Mouse (Mus musculus) gastrocnemius, adult 18-20 months (tissue): ENCODE measurements around the gene Rhag. TPM values are rescaled to one million over a fixed set of nuclear protein-coding genes. Genes with fewer than 3 reads are reported as not detected.

Source experiments
- DNase-seq: peaks from one replicate; pipeline ENCODE4 v3.0.0; 2021; ENCODE audit warnings: low spot score
- long read RNA-seq, 2 experiments: library from polyadenylated mRNA; stranded (forward); transcript quantifications; one replicate each; pipeline ENCODE4 v2.0.0; 2021
- total RNA-seq, 2 experiments: library from RNA; stranded (reverse); gene quantifications; 2 replicates each; pipeline ENCODE4 v1.2.3; 2021

Gene Rhag
- not detected for total RNA-seq
- long read RNA-seq, experiment 1, result 0 reads
- long read RNA-seq, experiment 2, result 0 reads

DNA sequence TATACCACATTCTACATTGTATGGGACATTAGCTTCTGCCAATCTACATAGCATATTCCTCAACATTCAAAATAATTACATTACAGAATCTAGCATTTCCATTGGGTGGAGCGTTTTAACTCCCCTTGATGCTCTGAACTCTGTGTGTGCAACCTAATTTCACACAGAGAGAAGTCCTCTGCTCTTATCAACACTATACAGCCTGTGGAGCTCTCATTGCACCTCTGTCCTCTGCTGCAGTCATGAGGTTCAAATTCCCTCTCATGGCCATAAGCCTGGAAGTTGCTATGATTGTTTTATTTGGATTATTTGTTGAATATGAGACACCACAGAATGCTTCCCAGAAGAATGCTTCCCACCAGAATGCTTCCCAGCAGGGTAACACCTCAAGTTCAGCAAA is at the start of gene Rhag:
Rhag (plus strand) TSS at position 193 of the 400 bp plus-strand sequence.
- no peak for DNase-seq

DNA sequence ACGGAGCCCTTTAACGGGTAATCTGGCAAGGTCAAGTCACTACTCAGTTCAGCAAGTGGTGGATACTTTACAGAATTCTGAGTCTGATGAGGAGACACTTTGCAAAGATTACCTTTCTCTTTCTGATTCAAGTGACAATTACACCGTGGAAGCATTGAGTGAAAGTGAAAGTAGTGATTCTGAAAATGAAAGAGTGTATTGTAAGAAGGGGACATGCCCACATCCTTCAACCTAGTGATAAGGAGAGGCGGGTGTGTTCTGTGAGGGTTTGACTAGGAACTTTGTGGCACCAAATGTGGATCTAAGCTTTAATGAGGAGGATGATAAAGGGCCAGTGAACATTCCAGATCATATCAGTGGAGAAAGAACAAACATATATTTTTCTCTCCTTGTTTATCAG is 47.3 kb upstream of the Rhag start:
- DNase-seq, result no peak

DNA sequence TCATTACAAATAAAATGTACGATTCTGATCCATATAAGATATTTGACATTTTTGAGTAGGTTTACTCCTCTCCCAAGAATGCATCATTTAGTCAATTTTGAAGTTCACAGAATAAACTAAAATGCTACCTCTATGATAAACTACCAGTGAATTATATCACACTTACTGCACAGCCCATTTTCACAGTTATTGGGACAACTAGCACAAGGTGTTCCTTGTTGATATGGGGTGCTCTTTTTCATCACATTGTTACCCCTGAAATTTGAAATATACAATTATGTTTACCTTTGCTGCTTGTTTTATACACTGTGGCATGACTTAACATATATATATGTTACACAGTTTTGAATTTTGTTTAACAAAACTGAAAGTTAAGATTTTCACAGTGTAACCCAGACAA is 43.8 kb upstream of the Rhag start:
- no peak for DNase-seq

DNA sequence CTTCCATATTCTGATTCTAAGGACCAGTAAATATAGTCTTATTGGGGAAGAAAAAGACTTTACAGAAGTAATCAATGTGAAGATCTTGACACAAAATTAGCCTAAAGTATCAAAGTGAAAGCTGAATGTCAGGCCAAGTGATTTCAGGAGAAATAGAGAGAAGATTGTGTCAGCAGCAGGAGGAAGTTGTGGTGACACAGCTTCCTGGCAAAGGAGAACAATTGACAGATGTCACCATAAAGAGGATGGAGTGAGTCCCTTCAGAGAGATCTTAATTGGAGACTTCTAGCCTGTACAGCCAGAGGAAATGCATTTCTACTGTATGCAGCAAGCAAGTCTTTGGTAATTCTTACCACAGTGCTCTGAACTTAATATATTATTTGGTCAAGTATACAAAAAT is 21.0 kb upstream of the Rhag start:
- DNase-seq, result no peak

DNA sequence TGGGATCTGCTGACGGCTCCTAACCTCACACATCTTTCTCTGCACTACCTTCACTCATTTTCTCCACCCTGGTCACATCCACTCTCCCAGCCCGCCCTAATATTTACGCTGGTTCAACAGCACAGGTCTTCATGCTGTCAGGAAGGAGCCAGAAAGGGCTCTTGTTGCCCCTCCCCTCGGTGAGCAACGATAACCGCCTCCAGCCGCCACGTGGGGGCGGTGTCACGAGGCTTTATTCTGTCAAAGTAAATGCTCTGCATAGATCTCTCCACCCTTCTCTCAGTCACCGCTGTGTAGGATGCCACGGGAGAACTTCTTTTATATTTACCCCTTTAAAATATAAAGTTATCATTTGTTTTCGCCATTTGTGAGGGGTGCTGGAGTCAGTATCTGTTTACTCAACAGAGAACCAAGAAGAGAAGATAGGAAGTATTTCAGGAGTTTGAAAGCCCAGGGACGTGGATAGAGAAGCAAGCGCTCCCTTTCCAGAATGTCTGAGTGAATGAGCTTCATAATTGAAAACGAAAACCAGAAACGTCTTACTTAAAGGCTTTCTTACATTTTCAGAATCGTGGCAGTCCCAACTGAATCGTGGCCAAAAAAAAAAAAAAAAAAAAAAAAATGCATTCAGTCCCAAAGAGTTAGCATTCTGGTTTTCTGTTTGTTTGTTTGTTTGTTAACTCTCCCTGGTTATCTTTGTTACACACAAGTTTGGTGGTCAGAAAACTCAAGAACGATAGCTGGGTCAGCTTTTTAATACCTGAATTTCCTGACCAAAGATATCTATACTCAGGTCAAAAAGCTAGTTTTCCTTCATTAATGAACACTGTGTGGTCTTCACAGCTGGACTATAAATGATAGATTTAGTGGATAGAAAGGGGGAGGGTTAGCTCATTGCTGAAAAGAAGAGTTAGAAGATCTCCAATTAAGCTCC is 16.7 kb upstream of the Rhag start:
- no peak for DNase-seq

DNA sequence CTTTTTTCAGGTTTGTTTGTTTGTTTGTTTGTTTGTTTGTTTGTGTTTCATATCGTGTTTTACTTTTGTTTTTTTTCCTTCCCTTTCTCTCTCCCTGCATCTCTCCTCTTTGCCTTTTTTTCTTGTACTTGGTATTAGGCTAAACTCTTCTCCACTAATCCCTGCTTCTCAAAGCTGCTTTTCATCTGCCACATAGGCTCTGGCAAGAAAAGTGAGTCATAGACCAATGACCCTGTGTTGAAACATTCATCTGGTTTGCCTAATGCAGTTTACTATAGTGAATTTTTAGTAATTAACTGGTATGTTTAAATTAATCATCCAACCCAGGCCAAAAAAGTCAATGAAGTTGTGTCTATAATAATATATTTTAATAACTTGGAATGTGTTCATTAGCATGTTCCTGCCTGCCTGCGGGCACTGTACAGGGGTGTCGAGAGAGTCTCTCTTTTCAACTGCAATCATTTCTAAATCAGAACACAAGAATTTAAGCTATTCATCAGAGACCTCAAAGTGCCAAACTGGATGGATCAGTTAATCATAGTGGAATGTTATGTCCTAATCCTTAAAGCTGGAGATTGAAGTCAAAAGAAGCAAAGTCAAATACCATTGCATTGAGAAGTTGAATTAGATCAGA is 8.1 kb upstream of the Rhag start:
- DNase-seq, result no peak

DNA sequence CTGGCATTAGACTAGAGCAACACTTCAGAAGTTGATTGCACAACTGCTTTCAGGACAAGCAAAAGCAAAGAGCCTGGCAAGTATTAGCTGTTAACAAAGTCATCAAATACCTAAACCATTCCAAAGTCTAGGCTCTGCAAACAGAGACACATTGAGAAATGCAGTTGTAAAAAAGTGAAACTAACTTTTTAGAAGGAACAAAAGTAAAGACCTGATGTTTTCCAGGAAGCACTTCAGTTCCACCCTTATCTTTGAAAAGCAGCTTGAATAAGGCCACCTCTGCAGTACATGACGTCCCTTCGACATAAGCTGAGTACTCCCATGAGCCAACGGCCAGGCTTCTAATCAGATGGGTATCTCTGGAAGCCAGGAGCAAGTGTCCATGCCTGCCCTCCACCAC is 4.4 kb upstream of the Rhag start:
- DNase-seq, result no peak

DNA sequence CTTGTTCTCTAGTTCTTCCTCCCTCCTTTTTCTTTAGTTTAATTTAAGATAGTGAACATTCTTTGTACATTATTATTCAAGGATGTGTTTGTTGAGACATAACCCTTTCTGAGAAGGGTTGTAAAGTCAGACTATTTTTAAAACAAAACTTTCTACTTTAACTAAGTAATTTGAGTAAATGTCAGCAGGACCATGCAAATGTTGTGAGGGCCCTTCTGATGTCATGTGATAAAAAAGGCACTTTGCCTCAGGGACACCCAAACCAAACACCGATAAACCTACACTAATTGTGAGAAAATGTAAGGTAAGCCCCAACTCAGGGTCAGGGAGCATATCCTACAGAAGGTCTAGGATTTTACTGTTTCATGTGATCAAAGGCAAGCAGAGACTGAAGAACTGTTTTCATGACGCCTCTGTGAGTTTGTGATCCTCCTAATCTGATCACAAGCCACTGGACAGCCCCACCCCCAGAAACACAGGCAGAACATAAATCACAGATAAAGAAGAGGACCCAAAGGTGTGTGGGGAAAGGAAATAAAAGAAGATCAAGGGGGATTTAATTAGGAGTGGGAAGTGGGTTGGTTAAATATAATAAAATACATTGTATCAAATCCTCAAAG is 3.9 kb upstream of the Rhag start, which contains the start of gene Crisp2:
Crisp2 (minus strand) TSS at position 51 of the 620 bp plus-strand sequence.
- DNase-seq, result no peak

DNA sequence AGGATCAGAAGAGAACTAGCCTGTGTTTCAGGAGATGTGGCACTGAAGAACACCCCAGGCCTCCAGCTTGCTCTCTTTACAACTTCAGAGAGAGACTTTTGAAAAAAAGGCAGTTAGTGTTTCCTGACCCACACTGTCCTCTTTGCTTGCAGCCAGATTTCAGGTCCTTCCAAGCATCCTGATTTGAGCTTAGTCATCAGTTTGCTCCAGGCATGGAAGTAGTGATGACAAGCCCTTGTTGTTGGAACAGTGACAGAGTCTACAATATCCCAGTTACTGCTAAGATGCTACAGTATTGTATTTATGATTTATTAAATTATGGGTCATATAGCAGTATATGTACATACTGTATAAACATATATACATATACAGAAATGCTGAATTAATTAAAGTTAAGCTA is 2.9 kb upstream of the Rhag start:
- no peak for DNase-seq

DNA sequence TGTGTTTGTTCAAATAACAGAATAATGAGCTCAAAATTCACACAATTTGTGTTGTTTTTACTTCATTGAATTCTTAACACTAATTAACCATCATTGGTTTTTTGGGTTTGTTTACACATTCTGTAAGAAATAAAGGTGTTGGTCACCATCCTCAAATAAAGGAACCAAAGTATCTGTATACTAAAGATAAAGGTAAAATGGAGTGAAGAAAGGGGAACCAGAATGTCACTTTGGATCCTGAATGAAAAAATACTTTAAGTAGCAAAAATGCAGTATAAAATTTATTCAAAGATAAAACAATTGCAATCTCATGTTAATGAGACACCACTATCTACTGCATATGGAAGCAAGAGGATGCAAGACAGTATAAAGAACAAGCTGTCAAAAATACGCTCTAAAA is 634 bp downstream of the Rhag start:
- no peak for DNase-seq

DNA sequence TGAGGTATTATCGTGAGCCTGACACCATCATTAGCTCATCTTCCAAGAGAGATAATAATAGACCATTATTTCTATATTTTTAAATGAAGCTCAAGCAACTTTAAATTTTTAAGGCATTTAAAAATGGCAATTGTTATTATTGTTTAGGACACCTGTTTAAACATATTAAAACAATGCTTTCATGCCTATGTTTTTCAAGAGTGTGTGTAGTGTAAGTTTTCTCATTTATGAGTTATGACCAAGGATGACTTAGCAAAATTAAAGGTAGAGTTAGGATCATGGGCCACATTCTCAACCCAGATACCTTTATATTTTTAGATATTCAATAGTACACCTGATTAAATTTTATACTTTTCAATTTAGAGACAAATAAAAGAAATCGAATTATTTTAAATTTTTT is 1.3 kb downstream of the Rhag start:
- DNase-seq, result no peak

DNA sequence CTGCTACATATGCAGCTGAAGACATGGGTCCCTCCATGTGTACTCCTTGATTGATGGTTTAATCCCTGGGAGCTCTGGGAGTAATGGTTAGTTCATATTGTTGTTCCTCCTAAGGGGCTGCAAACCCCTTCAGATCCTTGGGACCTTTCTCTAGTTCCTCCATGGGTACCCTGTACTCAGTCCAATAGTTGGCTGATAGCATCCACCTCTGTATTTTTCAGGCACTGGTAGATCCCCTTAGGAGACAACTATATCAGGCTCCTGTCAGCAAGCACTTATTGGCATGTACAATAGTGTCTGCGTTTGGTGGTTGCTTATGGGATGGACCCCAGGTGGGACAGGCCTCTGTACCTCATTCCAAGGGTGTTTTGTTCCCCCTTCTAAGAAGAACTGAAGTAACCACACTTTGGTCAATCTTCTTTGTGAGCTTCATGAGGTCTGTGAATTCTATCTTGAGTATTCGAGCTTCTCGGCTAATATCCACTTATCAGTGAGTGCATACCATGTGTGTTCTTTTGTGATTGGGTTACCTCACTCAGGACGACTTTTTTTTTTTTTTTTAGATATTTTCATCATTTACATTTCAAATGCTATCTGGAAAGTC is 6.5 kb downstream of the Rhag start:
- DNase-seq, result no peak

DNA sequence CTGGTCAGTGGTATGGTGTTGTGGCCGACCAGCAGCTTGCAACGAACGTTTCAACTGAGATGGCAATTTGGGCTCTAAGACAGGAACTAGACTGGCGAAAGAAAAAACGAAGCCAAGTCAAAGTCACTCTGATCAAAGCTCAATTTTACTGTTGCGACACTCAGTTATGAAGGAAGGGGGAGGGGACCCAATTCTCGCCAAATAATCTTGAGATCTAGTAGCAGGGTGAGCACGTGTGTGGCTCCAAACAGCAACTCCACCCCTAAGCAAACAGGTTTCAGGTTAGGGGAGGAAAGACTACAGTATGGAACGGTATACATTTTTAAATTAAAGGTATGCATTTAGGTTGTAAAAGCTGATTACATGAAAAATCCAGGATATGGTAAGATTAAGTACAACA is 10.6 kb downstream of the Rhag start:
- no peak for DNase-seq

DNA sequence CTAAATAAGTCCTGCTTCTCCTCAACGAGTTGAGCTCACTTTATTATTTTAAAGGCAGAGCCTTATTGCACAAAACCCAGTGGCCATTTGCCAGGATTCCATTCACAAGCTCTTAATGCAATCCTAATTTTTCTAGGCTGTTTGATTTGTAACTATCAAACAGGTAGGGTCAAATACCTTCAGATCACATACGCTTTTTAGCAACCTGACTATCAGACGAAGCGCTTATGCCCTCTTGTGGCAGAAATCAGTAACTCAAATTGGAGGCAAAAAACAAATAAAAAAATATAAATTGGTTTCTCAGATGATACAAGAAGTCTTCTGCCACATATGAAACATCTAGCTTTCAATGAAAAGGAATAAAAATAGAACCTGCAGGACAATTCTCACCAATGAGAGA is 12.9 kb downstream of the Rhag start:
- DNase-seq, result no peak

DNA sequence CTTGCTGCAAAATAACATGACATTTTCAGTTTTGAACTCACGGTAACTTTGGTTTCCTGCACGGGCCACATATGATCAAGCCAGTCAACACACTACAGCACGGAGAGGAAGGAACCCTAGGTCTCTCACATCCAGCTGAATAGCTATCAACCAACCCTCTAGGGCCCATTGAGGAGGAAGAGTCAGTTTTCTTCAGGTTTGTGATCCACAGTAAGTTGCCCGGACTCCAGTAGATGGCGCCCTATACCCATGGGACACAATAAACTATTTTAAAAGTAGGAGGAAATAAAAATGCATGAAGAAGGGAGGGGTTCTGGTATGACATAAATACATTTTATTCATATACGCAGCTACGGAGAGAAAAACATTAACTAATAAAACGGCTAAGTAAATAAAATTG is 13.6 kb downstream of the Rhag start:
- peak; percentile 9 for DNase-seq

DNA sequence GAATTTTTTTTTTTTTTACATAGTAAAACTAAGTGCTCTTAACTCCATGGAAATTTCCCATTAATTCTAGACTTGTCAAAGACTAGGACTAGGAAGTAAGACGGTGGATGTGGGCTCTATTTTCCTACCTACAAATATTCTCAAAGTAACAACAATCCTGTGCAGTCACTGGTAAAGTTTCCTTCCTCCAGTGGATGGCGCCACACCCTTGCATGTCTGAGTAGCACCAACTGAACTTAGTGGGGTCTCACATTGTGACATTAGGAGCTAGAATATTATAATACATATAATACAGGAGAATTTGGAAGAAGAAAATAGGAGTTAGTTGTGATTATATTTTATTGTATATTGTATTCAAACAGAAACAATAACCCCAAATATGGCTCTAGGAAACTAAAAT is 20.9 kb downstream of the Rhag start:
- no peak for DNase-seq

DNA sequence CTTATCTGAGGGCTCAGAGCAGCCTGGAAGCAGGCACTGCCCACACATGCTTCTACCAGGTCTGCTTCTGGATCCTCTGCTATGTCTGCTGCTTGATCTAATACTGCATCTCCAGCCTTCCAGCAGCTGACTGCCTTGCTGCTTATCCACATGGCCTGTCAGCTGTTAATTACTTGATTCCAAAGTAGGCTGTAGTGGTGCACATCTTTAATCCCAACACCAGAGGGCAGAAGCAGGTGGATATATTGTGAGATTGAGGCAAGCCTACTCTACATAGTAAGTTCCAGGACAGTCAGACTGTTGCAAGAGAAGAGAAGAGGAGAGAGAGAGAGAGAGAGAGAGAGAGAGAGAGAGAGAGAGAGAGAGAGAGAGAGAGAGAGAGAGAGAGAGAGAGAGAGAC is 26.4 kb downstream of the Rhag start:
- DNase-seq, result peak; percentile 4

DNA sequence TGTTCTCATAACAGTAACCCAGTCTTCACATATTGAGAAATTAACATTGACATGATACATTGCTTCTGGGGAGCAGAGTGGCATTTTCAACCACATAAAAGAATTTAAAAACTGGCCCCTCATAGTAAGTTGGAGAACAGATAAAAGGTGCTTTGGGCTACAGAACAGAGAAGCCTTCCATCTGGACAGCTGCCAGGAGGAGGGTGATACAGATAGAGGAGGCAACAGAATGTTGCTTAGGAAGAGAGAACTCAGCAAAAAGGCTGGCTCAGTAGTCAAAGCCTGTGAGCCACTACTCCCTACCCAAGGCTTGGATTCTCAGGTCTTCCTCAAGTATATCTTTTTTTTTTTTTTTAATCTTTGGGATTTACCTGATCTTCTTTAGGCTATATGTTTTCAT is 44.1 kb downstream of the Rhag start:
- DNase-seq, result no peak

DNA sequence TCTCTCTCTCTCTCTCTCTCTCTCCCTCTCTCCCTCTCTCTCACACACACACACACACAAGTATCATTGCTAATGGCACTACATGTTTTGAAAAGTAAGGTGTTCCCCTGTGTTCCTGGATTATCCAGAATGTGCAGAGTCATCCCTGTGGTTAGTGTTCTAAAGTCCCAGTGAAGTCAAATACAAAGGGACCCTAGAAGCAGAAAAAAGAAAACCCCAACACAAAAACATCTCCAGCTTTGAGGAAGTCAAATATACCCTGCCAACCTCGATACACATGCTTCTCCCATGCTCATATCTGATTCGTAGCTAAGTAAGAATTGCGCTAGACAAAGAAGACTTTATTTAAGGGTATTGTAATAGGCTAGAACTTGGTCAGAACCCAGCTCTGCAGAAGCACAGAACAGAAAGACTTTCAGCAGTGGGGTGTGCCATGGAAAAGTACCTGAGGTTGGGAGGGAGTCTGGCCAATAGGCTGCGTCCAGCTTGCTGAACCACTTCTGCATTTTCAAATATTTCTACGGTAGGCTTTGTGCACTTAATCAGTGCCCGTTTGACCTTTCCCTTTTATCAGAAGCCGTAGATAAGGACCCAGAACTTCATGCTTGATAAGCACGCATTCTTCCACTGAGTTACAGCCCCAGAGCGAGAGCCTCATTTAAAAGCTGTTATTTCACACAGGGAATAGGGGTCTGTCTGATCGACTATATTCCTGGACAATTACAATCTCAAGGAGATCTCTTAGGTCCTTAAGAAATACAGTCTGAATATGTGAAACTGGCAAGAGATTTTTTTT is 58.2 kb downstream of the Rhag start:
- no peak for DNase-seq

DNA sequence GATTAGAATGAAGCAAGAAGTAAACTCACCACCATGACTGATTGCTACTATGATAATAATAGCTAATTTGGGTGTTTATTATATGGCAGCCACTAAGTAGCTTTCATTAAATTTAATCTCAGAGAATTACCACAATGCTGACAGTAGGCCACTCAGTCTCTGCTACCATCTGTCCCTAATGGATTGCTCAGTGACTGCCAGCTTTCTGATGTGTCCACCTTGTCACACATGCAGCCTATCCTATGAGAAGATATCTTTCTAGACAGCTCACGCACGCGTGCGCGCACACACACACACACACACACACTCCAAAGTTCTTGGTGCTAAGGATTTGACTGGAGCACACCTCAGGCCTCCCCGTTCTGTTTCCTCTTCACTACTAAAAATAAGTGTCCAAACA is 61.7 kb downstream of the Rhag start:
- DNase-seq, result no peak

DNA sequence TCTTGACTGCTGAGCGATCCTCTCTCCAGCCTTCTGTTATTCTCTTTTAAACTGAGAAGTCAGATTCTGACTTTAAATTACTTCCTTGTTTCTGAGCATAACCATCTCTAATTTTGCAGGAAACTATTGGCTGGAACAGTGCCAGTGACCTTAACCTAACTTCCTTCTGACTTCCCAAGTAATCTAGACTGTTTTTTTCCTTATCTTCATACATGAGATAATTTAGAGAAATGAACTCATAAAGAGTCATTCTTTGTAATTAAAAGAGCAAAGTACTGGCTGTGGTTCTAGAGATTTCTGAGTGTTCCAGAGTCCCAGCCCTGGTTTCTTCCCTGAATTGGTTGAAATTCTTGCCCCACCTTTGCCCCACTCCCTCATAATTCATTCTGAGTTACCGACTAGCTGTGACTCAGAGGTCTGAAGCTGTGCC is 62.7 kb downstream of the Rhag start:
- no peak for DNase-seq
